Mouse (Mus musculus) spleen, adult 2 months (tissue): ENCODE results near the gene Golga5.

ENCODE experiments used
- CTCF ChIP-seq: fragments of 200-500 bp; IDR thresholded peaks from 2 replicates; pipeline ENCODE4 v1.5.1; 2011; ENCODE audit warnings: mild to moderate bottlenecking, inconsistent platforms; ENCODE audit not compliant: insufficient read depth, insufficient read length, insufficient replicate concordance; ENCODE audit errors: extremely low read depth
- POLR2A ChIP-seq: fragments of 200-500 bp; IDR thresholded peaks from 2 replicates; pipeline ENCODE4 v1.6.1; 2011; ENCODE audit warnings: low read depth, low read length, inconsistent platforms

DNA sequence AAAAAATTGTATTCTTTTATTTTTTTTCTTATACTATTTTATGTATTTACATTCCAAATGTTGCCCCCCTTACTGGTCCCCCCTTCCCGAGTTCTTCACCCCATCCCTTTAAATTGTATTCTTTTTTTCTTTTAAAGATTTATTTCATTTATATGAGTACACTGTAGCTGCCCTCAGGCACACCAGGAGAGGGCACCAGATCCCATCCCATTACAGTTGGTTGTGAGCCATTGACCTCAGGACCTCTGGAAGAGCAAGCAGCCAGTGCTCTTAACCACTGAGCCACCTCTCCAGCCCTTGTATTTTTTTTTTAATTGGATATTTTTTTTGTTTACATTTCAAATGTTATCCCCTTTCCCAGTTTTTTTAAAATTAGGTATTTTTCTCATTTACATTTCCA is 799 bp upstream of the Golga5 start:
- TF ChIP-seq POLR2A (no peak), CTCF (no peak)
